Mouse (Mus musculus): Measurements from ENCODE around the gene Ppm1b.

Ppm1b gene

DNA sequence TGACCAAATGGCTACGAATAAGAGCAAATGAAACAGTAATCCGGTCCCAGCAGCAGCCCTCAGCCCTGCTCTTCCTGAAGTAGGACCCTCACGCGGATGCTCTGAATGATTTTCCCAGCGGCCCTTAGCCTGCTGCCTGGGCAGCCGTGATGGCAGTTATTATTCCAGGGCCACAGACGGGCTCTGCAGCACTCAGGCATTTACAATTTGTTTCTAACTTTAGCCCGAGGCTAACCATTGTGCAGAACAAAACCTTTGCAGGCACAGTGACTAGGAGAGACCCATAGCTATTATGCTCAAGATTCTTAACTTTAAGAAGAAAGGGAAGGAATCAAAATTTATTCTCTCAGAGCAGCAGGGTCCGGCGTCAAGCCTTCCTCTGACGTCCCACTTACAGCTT is 115.8 kb downstream of the Ppm1b start:
- DNase-seq (ENCODE audit: low read depth): no peak

DNA sequence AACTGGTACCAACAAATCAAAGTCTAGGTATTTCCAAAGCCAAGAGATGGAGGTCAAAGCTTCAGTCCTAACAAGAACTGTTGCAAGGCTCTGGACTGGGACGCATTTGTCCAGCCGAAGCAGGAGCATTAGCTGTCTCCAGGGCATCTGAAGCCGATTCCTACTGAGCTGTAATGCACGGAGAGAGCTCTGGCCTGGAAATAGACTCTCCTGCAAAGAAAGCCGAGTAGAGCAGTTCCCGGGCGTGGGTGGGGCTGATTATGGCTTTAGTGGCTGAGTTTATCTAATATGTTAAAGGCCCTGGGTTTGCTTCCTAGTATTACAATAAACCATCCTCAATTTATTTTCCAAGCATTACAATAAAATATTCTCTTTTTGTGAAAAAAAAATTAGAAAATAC is 116.7 kb downstream of the Ppm1b start:
- no peak for DNase-seq (ENCODE audit: low read depth)

Data from 416B (cell line).